Mouse (Mus musculus) midbrain, embryonic 11.5 days (tissue): ENCODE measurements around the gene Auh. TPM values are rescaled to one million over a fixed set of nuclear protein-coding genes. Genes with fewer than 3 reads are reported as not detected.
A peak's percentile ranks its signal among the peaks of the same experiment; 100 is the strongest.

Experiments
- ATAC-seq: fragments of 200-750 bp; cut with Nextera tagmentation; 2 replicates; pipeline ENCODE4 v1.8.0; 2017; ENCODE audit warnings: moderate TSS enrichment, moderate library complexity; ENCODE audit not compliant: low FRiP score
- DNase-seq: peaks from one replicate; pipeline ENCODE4 v3.0.0; 2015; ENCODE audit warnings: low spot score; ENCODE audit errors: missing footprints
- H3K27ac ChIP-seq: fragments of 300-500 bp; sonication (generic); 2 replicates; pipeline ENCODE4 v1.5.1; 2014; ENCODE audit warnings: low read depth, low read length
- H3K27me3 ChIP-seq: fragments of 300-500 bp; sonication (generic); 2 replicates; pipeline ENCODE4 v1.6.1; 2014; ENCODE audit warnings: mild to moderate bottlenecking, low read length, moderate library complexity, mixed read lengths; ENCODE audit not compliant: control insufficient read depth, insufficient read depth
- H3K36me3 ChIP-seq: fragments of 300-500 bp; sonication (generic); 2 replicates; pipeline ENCODE4 v1.6.1; 2014; ENCODE audit warnings: mild to moderate bottlenecking, low read length, moderate library complexity, mixed read lengths; ENCODE audit not compliant: control insufficient read depth, insufficient read depth
- H3K4me1 ChIP-seq: fragments of 300-500 bp; sonication (generic); 2 replicates; pipeline ENCODE4 v1.6.1; 2014; ENCODE audit warnings: low read length; ENCODE audit not compliant: control insufficient read depth, insufficient read depth
- H3K4me2 ChIP-seq: fragments of 300-500 bp; sonication (generic); 2 replicates; pipeline ENCODE4 v1.6.1; 2014; ENCODE audit warnings: mild to moderate bottlenecking, moderate library complexity
- H3K4me3 ChIP-seq: fragments of 300-500 bp; sonication (generic); 2 replicates; pipeline ENCODE4 v1.5.1; 2014; ENCODE audit warnings: low read depth, low read length
- H3K9ac ChIP-seq: fragments of 300-500 bp; sonication (generic); 2 replicates; pipeline ENCODE4 v1.6.1; 2014; ENCODE audit warnings: low read length
- H3K9me3 ChIP-seq: fragments of 300-500 bp; sonication (generic); 2 replicates; pipeline ENCODE4 v1.6.1; 2016; ENCODE audit warnings: low read length; ENCODE audit not compliant: control insufficient read depth
- WGBS: fragments of 180-500 bp; shearing (Covaris S2); extraction: QIAGEN DNeasy Blood & Tissue Kit; methylation state at CpG from one replicate; pipeline ENCODE4 v1.1.7; 2014; 5-methylcytosine and 5-hydroxymethylcytosine counted together
- polyA plus RNA-seq: library from polyadenylated mRNA; unstranded; fragments of >200 nt; fragmentation: Nextera tagmentation; extraction: Ambion mirVana; gene quantifications from 2 replicates; pipeline ENCODE4 v1.2.1, GENCODE M21; 2014

Gene Auh
- polyA plus RNA-seq, 1 experiment from 2014 or later, result 38.7 TPM

DNA sequence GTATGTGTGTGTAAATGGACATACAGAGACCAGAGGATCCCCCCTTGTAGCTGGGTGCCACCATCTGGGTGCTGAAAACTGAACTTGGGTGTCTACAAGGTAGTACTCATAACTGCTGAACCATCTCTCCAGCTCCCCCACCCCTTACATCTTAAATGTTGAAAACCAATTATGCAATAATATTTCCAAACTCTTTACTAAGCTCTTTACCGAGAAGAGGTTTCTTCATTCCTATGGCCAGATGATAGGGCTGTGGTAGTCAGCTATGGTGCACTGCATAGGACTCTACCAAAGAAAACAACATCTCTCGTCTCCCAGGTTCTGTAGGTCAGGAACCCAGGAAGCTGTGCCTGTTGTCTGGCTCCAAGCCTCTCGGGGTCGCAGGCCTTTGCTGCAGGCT is 83.9 kb downstream of the Auh start:
- DNase-seq, result no peak
- 87% methylated on average over 4 of the region's 4 CpGs for WGBS
- no peaks in the 10 kb centered on the region for H3K27me3 ChIP-seq

DNA sequence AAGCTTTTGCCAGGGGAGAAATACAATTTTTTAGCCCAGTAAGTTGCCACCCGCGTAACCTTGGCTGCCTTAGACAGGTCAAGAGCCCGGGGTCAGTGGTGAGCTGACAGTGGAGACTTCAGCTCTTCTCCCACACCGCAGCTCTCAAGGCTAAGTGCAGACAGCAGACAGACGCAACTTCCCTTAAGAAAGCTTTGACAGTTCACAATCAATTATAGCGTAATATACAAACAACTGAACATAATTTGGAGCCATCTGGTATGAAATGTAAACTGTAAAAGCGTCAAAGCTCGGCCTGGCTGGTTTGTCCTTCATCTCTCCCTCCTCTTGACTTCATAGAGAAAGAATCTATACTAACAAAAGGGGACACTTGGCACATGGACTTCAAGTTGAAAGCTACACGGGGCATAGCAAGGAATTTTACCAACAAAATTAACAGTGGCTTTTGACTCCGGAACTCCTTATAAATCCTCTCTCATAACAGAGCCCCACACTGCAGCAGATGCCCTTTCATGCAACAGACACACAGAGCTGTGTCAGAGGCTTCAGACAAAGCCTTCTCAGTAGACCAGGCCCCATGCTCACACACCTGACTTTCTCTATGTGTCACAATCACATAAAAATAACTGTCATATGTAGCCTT is 85.8 kb downstream of the Auh start:
- H3K4me3 ChIP-seq, result no peak overlapping the region
- DNase-seq (peak; percentile 53), ATAC-seq (no peak)
- no peak overlapping the region for H3K27ac ChIP-seq
- no peaks in the 10 kb centered on the region for H3K36me3 ChIP-seq
- H3K4me1 ChIP-seq, result no peaks in the 10 kb centered on the region
- no peaks in the 10 kb centered on the region for H3K9me3 ChIP-seq
- 89% methylated on average over 10 of the region's 10 CpGs for WGBS
- no peak overlapping the region for H3K4me2 ChIP-seq
- H3K9ac ChIP-seq, result no peak overlapping the region
- H3K27me3 ChIP-seq, result no peaks in the 10 kb centered on the region

More for the DNA sequence above, 83.9 kb downstream of the Auh start:
- H3K9ac ChIP-seq, result no peak overlapping the region
- H3K27ac ChIP-seq, result no peak overlapping the region
- ATAC-seq, result no peak
- no peak overlapping the region for H3K4me2 ChIP-seq
- no peaks in the 10 kb centered on the region for H3K9me3 ChIP-seq
- H3K4me1 ChIP-seq, result no peaks in the 10 kb centered on the region
- H3K36me3 ChIP-seq, result no peaks in the 10 kb centered on the region
- no peak overlapping the region for H3K4me3 ChIP-seq

DNA sequence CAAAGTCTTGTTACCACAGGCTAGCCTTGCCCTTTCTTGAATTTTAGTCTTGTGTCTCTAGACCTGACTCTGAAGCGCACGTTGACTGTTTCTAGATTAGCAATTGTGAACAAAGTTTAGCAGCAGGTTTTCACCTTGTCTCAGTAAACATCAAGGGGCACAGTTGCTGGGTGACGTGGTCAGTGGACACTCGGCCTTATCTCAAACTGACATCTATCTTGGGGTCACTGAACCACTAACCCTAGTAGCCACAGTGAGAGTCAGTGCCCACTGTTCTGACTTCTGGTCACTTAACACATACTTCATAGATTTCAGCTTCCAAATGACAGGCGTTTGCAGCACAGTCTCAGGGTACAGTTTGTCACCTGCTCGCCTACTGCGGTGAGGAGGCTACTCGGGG is 93.2 kb downstream of the Auh start:
- no peak overlapping the region for H3K4me2 ChIP-seq
- no peak for DNase-seq
- no peaks in the 10 kb centered on the region for H3K36me3 ChIP-seq
- no peaks in the 10 kb centered on the region for H3K9me3 ChIP-seq
- no peaks in the 10 kb centered on the region for H3K4me1 ChIP-seq
- no peaks in the 10 kb centered on the region for H3K27me3 ChIP-seq
- 95% methylated on average over 8 of the region's 8 CpGs for WGBS
- no peak overlapping the region for H3K27ac ChIP-seq
- no peak for ATAC-seq
- H3K9ac ChIP-seq, result no peak overlapping the region
- no peak overlapping the region for H3K4me3 ChIP-seq

GRCm38 (mm10) chr13:52834591-52834990 is 94.9 kb downstream of the Auh start:
- 91% methylated on average over 8 of the region's 8 CpGs for WGBS
- no peak overlapping the region for H3K9ac ChIP-seq
- DNase-seq (peak; percentile 39), ATAC-seq (no peak)
- H3K4me3 ChIP-seq, result no peak overlapping the region
- H3K36me3 ChIP-seq, result no peaks in the 10 kb centered on the region
- H3K4me2 ChIP-seq, result no peak overlapping the region
- H3K27me3 ChIP-seq, result no peaks in the 10 kb centered on the region
- no peak overlapping the region for H3K27ac ChIP-seq
- no peaks in the 10 kb centered on the region for H3K4me1 ChIP-seq
- H3K9me3 ChIP-seq, result no peaks in the 10 kb centered on the region

- no peak for ATAC-seq
- no peaks in the 10 kb centered on the region for H3K9me3 ChIP-seq
- WGBS, result 84% methylated on average over 2 of the region's 2 CpGs
- no peaks in the 10 kb centered on the region for H3K4me1 ChIP-seq
- no peaks in the 10 kb centered on the region for H3K27me3 ChIP-seq
- H3K4me3 ChIP-seq, result no peak overlapping the region
- H3K36me3 ChIP-seq, result no peaks in the 10 kb centered on the region
- no peak for DNase-seq
- H3K27ac ChIP-seq, result no peak overlapping the region
- no peak overlapping the region for H3K4me2 ChIP-seq
- no peak overlapping the region for H3K9ac ChIP-seq
Measured at GRCm38 (mm10) chr13:52833748-52834147, 95.7 kb downstream of the Auh start.

- DNase-seq, result peak; percentile 65
- Histone ChIP-seq H3K4me1 (no peaks in the 10 kb centered on the region), H3K27ac (no peak overlapping the region), H3K27me3 (no peaks in the 10 kb centered on the region), H3K4me3 (no peak overlapping the region), H3K9ac (no peak overlapping the region), H3K36me3 (no peaks in the 10 kb centered on the region), H3K9me3 (no peaks in the 10 kb centered on the region), H3K4me2 (no peak overlapping the region)
- 73% methylated on average over 4 of the region's 4 CpGs for WGBS
- ATAC-seq, result no peak
Measured at GRCm38 (mm10) chr13:52833220-52833619, 96.3 kb downstream of the Auh start.

- no peak overlapping the region for H3K9ac ChIP-seq
- H3K27me3 ChIP-seq, result no peaks in the 10 kb centered on the region
- no peaks in the 10 kb centered on the region for H3K36me3 ChIP-seq
- no peaks in the 10 kb centered on the region for H3K9me3 ChIP-seq
- H3K4me1 ChIP-seq, result no peaks in the 10 kb centered on the region
- ATAC-seq (no peak), DNase-seq (peak; percentile 73)
- no peak overlapping the region for H3K4me2 ChIP-seq
- 90% methylated on average over 8 of the region's 8 CpGs for WGBS
- H3K27ac ChIP-seq, result no peak overlapping the region
- no peak overlapping the region for H3K4me3 ChIP-seq
Measured at GRCm38 (mm10) chr13:52832481-52833170, 96.9 kb downstream of the Auh start.

DNA sequence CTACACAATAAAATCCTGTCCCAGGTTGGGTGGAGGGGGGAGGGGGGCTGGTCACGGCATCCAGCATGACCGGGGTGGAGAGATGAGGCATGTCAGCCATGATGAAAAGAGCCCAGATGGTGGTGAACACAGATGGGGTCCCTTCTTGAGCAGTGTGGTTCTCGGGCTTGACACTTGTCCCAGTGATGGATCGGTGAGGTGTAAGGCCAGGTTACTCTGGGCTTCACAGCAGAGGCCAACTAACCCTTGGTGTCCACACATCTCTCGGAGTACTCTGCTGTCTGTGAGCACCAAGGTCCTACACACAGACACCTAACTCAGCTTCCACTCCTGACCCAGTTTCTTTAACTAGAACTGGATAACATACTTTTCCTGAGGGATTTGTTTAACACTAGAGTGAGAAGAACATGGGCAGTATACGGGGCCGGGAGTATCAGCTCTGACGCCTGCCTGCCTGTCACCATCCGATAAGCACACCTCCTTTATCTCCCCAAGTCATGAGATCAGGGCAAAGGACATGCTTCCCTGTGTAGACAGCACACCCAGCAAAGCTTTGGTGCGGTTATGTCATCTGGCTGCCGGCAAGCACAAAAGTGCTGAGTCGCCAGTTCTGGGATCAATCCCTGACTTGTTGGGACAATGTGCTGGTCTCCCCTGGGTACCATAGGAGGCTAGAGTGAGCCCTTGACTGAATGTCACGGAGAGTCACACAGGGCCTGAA is 98.3 kb downstream of the Auh start:
- 91% methylated on average over 13 of the region's 13 CpGs for WGBS
- no peak overlapping the region for H3K4me2 ChIP-seq
- H3K27ac ChIP-seq, result no peak overlapping the region
- no peaks in the 10 kb centered on the region for H3K9me3 ChIP-seq
- no peak overlapping the region for H3K9ac ChIP-seq
- no peaks in the 10 kb centered on the region for H3K36me3 ChIP-seq
- no peak overlapping the region for H3K4me3 ChIP-seq
- peak; percentile 61 for DNase-seq
- H3K27me3 ChIP-seq, result no peaks in the 10 kb centered on the region
- no peaks in the 10 kb centered on the region for H3K4me1 ChIP-seq
- ATAC-seq, result no peak

DNA sequence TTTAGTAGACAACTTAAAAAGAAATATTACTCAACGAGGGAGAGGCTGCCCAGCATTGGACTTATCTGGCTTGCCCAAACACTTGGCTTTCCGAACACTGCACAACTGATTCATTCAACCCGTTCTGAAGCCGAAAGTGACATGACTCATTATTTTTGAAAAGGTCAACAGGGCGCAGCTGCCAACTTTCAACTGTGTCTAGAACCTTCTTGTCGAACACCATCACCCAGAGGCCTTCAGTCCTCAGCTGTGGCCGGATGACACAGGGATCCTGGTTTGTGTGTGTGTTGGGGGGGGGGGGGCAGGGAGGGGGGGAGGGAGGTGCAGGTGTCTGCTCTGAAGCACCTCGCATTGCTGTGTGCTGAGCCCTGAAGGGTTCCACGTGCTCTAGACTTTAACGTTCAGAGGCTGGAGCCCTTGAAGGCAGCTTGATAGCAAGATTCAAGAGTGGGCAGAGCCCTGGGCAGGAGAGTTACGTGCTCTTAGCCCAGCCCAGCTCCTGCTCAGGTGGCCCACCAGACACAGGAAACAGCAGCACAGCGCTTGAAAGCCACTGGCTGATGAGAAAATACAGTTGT is 100.4 kb downstream of the Auh start:
- H3K27me3 ChIP-seq, result no peaks in the 10 kb centered on the region
- WGBS, result 89% methylated on average over 12 of the region's 12 CpGs
- H3K27ac ChIP-seq, result no peak overlapping the region
- no peak overlapping the region for H3K4me2 ChIP-seq
- DNase-seq, result no peak
- no peaks in the 10 kb centered on the region for H3K36me3 ChIP-seq
- H3K9ac ChIP-seq, result no peak overlapping the region
- H3K9me3 ChIP-seq, result no peaks in the 10 kb centered on the region
- no peaks in the 10 kb centered on the region for H3K4me1 ChIP-seq
- no peak overlapping the region for H3K4me3 ChIP-seq
- no peak for ATAC-seq
